In the genomic region with DNA sequence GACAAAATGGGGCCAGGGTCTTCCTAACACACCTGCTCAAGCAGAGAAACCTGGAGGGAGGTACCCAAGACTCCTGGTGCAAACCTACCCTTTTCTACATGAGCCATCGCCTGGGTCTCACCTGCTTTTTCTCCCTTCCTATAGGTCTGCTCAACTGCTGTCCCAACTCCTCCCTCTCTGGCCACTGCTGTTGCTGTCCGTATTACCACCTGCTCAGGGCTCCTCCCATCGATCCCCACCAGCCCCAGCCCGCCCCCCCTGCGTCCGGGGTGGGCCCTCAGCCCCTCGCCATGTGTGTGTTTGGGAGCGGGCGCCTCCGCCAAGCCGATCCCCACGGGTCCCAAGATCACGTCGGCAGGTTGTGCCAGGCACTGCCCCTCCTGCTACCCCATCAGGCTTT, we compare ENCODE assay signal across 19 mouse cellular contexts. TPM values are rescaled to one million over a fixed set of nuclear protein-coding genes. Genes with fewer than 3 reads are reported as not detected.
DNase-seq lines count a peak whose midpoint lies in the region; ATAC-seq and TF ChIP-seq lines count a peak whose summit lies in the region.
"Had no signal": no experiment of that assay in that cellular context is flagged by ENCODE, and none has a peak within 500 bp of the region (broad histone marks: within the 10 kb centered on the region; RNA-seq: fewer than 3 reads in every experiment).

No protein-coding gene starts in this region.

- peaks cover 96% of the 10 kb centered on the region for H3K27me3 ChIP-seq in embryonic facial prominence, embryonic 13.5 days
- H3K27me3 ChIP-seq in embryonic facial prominence, embryonic 10.5 days (replicated peaks; ENCODE audit: low read depth, poor library complexity, severe bottlenecking) = peaks cover 96% of the 10 kb centered on the region
- H3K27me3 ChIP-seq in E14TG2a.4 (ENCODE audit: insufficient read depth, low read length) = peaks cover 64% of the 10 kb centered on the region

- H3K9me3 ChIP-seq in embryonic facial prominence, embryonic 13.5 days = no peaks in the 10 kb centered on the region
- no peaks in the 10 kb centered on the region for H3K9me3 ChIP-seq in embryonic facial prominence, embryonic 10.5 days
- no peaks in the 10 kb centered on the region for H3K9me3 ChIP-seq in E14TG2a.4 (ENCODE audit: low read length)
- H3K9me3 ChIP-seq: intestine, embryonic 15.5 days; neural tube, embryonic 12.5 days had no signal

- H3K27ac ChIP-seq in embryonic facial prominence, embryonic 13.5 days = no peak overlapping the region
- H3K27ac ChIP-seq in embryonic facial prominence, embryonic 10.5 days (replicated peaks) = no peak overlapping the region
- H3K27ac ChIP-seq in layer of hippocampus, adult 2 months = peak overlapping the region; percentile 96; the same call in 1 of the 2 replicates
- H3K27ac ChIP-seq in cortical plate, adult 2 months (ENCODE audit: insufficient read depth, low read length) = no peak overlapping the region
- H3K27ac ChIP-seq: intestine, embryonic 15.5 days; neural tube, embryonic 12.5 days had no signal

- TF ChIP-seq CTCF in layer of hippocampus, adult 2 months (conservative IDR thresholded peaks at IDR 0.05) = no peak
- TF ChIP-seq CTCF in E14TG2a.4 (conservative IDR thresholded peaks at IDR 0.05; ENCODE audit: low read length) = no peak
- no peak for TF ChIP-seq CTCF in cortical plate, adult 2 months (IDR thresholded peaks at IDR 0.05; ENCODE audit: extremely low read depth, insufficient read depth, low read length)

- TF ChIP-seq POLR2A in cortical plate, adult 2 months (IDR thresholded peaks at IDR 0.05; ENCODE audit: extremely low read depth, insufficient read depth, low read length) = no peak

- no peak for ATAC-seq in embryonic facial prominence, embryonic 13.5 days (ENCODE audit: insufficient number of reproducible peaks, insufficient read depth, low FRiP score, low TSS enrichment, low read depth)
- ATAC-seq in monocyte, adult 5-6 weeks (replicated peaks; ENCODE audit: insufficient number of reproducible peaks, low FRiP score, low TSS enrichment, poor library complexity, severe bottlenecking) = no peak
- ATAC-seq: CD4-positive, CD25-positive, alpha-beta regulatory T cell, adult 4 months; intestine, embryonic 15.5 days; lung, postnatal 0 days had no signal

- no peak for DNase-seq in embryonic facial prominence, embryonic 10.5 days (ENCODE audit: low spot score)
- DNase-seq in layer of hippocampus, adult 2 months (ENCODE audit: low spot score in 2 of 2) = no peak
- DNase-seq in layer of hippocampus, postnatal 36 days = no peak
- DNase-seq in kidney, adult 18-20 months = no peak
- DNase-seq: adrenal gland, adult 2 months; cerebellum, adult 9-10 months; heart, adult 18-20 months; heart, postnatal 36 days; kidney, postnatal 4 days; spleen, adult 18-20 months; thymus, adult 18-20 months had no signal

- 27% methylated on average over 14 of the region's 14 CpGs for WGBS in embryonic facial prominence, embryonic 13.5 days
- 31% methylated on average over 14 of the region's 14 CpGs for WGBS in embryonic facial prominence, embryonic 10.5 days

- H3K36me3 ChIP-seq in embryonic facial prominence, embryonic 13.5 days = no peaks in the 10 kb centered on the region
- H3K36me3 ChIP-seq in embryonic facial prominence, embryonic 10.5 days (replicated peaks) = no peaks in the 10 kb centered on the region
- peaks cover 28% of the 10 kb centered on the region for H3K36me3 ChIP-seq in E14TG2a.4 (ENCODE audit: insufficient read depth, low read length)
- H3K36me3 ChIP-seq: intestine, embryonic 15.5 days; neural tube, embryonic 12.5 days had no signal

- no peak overlapping the region; the same call in 1 of the 2 replicates for H3K4me2 ChIP-seq in embryonic facial prominence, embryonic 13.5 days
- H3K4me2 ChIP-seq: intestine, embryonic 15.5 days had no signal

- no peak overlapping the region for H3K9ac ChIP-seq in embryonic facial prominence, embryonic 13.5 days
- H3K9ac ChIP-seq: intestine, embryonic 15.5 days; neural tube, embryonic 12.5 days had no signal

- peaks cover 33% of the 10 kb centered on the region for H3K4me1 ChIP-seq in embryonic facial prominence, embryonic 13.5 days
- peaks cover 32% of the 10 kb centered on the region for H3K4me1 ChIP-seq in embryonic facial prominence, embryonic 10.5 days
- H3K4me1 ChIP-seq in E14TG2a.4 (replicated peaks; ENCODE audit: low read depth, low read length) = peaks cover 82% of the 10 kb centered on the region
- H3K4me1 ChIP-seq in cortical plate, adult 2 months (ENCODE audit: control insufficient read depth, insufficient read depth, low read length) = peaks cover 11% of the 10 kb centered on the region

- H3K4me3 ChIP-seq in embryonic facial prominence, embryonic 13.5 days = 0 out of 2 replicates have a peak overlapping the region, but pooled peaks have one; percentile 1
- no peak overlapping the region for H3K4me3 ChIP-seq in embryonic facial prominence, embryonic 10.5 days
- no peak overlapping the region for H3K4me3 ChIP-seq in layer of hippocampus, adult 2 months
- peak overlapping the region; percentile 84 for H3K4me3 ChIP-seq in E14TG2a.4 (replicated peaks; ENCODE audit: low read length)
- H3K4me3 ChIP-seq in cortical plate, adult 2 months (ENCODE audit: insufficient read depth, low read length) = peak overlapping the region; percentile 88; the same call in 1 of the 2 replicates
- H3K4me3 ChIP-seq: intestine, embryonic 15.5 days; neural tube, embryonic 12.5 days had no signal

RNA-seq across cellular contexts. Expression of a gene that starts 2.6 kb away (rescaled TPM):
- polyA plus RNA-seq in embryonic facial prominence, embryonic 13.5 days (2015; fragmentation: Nextera tagmentation; extraction: Ambion mirVana) = 10.0 TPM in 2 replicates
- 0.82 and 1.1 TPM in 2 replicates for polyA plus RNA-seq in embryonic facial prominence, embryonic 10.5 days (2016; fragmentation: Nextera tagmentation; extraction: Ambion mirVana)
- total RNA-seq in layer of hippocampus, adult 2 months (2021) = 100 to 1,000 TPM; 163 to 181 TPM
- 100 to 1,000 TPM; 163 to 173 TPM for total RNA-seq in layer of hippocampus, postnatal 36 days (2021)
- polyA plus RNA-seq in cortical plate, adult 2 months (2012; rRNA removed) = 157 and 164 TPM in 2 replicates
- total RNA-seq in monocyte, adult 5-6 weeks (2017) = not detected in 3 replicates

RNA-seq across cellular contexts. Expression of a gene that starts 9.9 kb away (rescaled TPM):
- polyA plus RNA-seq in embryonic facial prominence, embryonic 13.5 days (2015; fragmentation: Nextera tagmentation; extraction: Ambion mirVana) = 19.9 and 23.5 TPM in 2 replicates
- polyA plus RNA-seq in embryonic facial prominence, embryonic 10.5 days (2016; fragmentation: Nextera tagmentation; extraction: Ambion mirVana) = 9.4 and 11.0 TPM in 2 replicates
- 10 to 100 TPM; 50.0 to 50.9 TPM for total RNA-seq in layer of hippocampus, adult 2 months (2021)
- 10 to 100 TPM; 43.9 to 48.9 TPM for total RNA-seq in layer of hippocampus, postnatal 36 days (2021)
- 46.9 and 51.6 TPM in 2 replicates for polyA plus RNA-seq in cortical plate, adult 2 months (2012; rRNA removed)
- 26.0 to 44.7 TPM (median 28.6 TPM) in 3 replicates for total RNA-seq in monocyte, adult 5-6 weeks (2017)

RNA-seq across cellular contexts. Expression of a gene that starts 33.8 kb away (rescaled TPM):
- polyA plus RNA-seq in embryonic facial prominence, embryonic 13.5 days (2015; fragmentation: Nextera tagmentation; extraction: Ambion mirVana) = 124 and 138 TPM in 2 replicates
- 137 and 146 TPM in 2 replicates for polyA plus RNA-seq in embryonic facial prominence, embryonic 10.5 days (2016; fragmentation: Nextera tagmentation; extraction: Ambion mirVana)
- 100 to 1,000 TPM; 136 to 151 TPM for total RNA-seq in layer of hippocampus, adult 2 months (2021)
- total RNA-seq in layer of hippocampus, postnatal 36 days (2021) = 100 to 1,000 TPM; 149 TPM
- 279 and 280 TPM in 2 replicates for polyA plus RNA-seq in cortical plate, adult 2 months (2012; rRNA removed)
- total RNA-seq in monocyte, adult 5-6 weeks (2017) = 7.6 to 25.6 TPM (median 21.5 TPM) in 3 replicates

RNA-seq across cellular contexts. Expression of a gene that starts 40.5 kb away (rescaled TPM):
- 164 and 187 TPM in 2 replicates for polyA plus RNA-seq in embryonic facial prominence, embryonic 13.5 days (2015; fragmentation: Nextera tagmentation; extraction: Ambion mirVana)
- polyA plus RNA-seq in embryonic facial prominence, embryonic 10.5 days (2016; fragmentation: Nextera tagmentation; extraction: Ambion mirVana) = 125 and 137 TPM in 2 replicates
- 10 to 100 TPM; 60.1 to 63.2 TPM for total RNA-seq in layer of hippocampus, adult 2 months (2021)
- total RNA-seq in layer of hippocampus, postnatal 36 days (2021) = 10 to 100 TPM; 56.9 to 65.7 TPM
- 69.7 and 78.6 TPM in 2 replicates for polyA plus RNA-seq in cortical plate, adult 2 months (2012; rRNA removed)
- total RNA-seq in monocyte, adult 5-6 weeks (2017) = 118 to 132 TPM (median 119 TPM) in 3 replicates

RNA-seq across cellular contexts. Expression of a gene that starts 50.4 kb away (rescaled TPM):
- 21.7 and 22.7 TPM in 2 replicates for polyA plus RNA-seq in embryonic facial prominence, embryonic 13.5 days (2015; fragmentation: Nextera tagmentation; extraction: Ambion mirVana)
- polyA plus RNA-seq in embryonic facial prominence, embryonic 10.5 days (2016; fragmentation: Nextera tagmentation; extraction: Ambion mirVana) = 15.9 and 17.8 TPM in 2 replicates
- total RNA-seq in layer of hippocampus, adult 2 months (2021) = 10 to 100 TPM; 15.9 to 19.2 TPM
- 10 to 100 TPM; 13.4 to 17.8 TPM for total RNA-seq in layer of hippocampus, postnatal 36 days (2021)
- 17.3 and 19.4 TPM in 2 replicates for polyA plus RNA-seq in cortical plate, adult 2 months (2012; rRNA removed)
- 5.5 to 20.2 TPM (median 8.3 TPM) in 3 replicates for total RNA-seq in monocyte, adult 5-6 weeks (2017)

Comparison
In these comparisons a context has a peak if more than half of its experiments do, and no peak if none do; other contexts are left out.
1. H3K4me3 ChIP-seq: peak in embryonic facial prominence, embryonic 13.5 days (single experiment), E14TG2a.4 (single experiment) and cortical plate, adult 2 months (single experiment); none in embryonic facial prominence, embryonic 10.5 days (single experiment) and layer of hippocampus, adult 2 months (single experiment).
2. RNA of a gene that starts 2.6 kb away (total RNA-seq): 163 to 181 TPM in layer of hippocampus, adult 2 months and 163 to 173 TPM in layer of hippocampus, postnatal 36 days; not detected in monocyte, adult 5-6 weeks; every median in the first group is over 100 times any median in the second.